Mouse (Mus musculus): ENCODE data around the gene Hmgn2. TPM values are rescaled to one million over a fixed set of nuclear protein-coding genes. Genes with fewer than 3 reads are reported as not detected.

Hmgn2 gene
- polyA plus RNA-seq (2014; fragmentation: Illumina TruSeq; extraction: RNeasy Lipid Tissue Mini Kit (QIAGEN cat#74804); ENCODE audit: low read depth, low replicate concordance), result 248 TPM

DNA sequence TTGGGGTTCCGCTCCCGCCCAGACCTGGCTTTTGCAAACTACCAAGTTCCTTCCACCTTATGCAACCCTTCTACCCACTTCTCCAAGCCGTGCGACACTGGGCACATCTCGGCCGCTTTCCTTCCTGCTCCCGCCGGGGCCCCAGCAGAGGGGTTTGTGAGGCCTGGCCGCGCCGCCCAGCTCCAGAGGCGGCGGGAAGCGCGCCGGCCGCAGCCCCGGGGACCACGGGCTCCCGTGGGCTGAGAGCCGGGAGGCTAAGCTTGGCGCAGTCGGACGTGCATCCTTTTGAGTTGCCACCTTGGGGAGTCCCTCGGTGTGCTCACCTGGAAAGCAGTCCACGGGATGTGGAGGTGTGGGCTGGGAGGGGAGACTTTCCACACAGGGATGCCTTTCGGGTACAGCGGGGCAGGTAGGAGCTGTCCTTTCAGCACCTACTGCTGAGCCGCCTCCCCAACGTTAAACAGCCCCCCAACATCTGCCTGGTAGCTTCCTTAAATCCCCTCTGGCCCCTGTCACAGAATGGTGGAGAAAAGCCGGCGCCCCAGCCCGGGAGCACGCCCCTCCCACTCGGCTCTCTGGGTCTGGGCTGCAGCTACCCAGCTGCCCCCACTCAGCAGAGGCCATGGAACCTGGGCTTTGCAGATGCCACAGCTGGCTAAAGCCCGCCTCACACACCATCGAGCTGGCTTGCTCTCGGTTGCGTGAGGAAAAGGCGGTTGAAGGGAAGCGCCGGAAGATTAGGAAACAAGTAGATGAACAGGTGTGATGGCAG lies at the start of gene Hmgn2:
Hmgn2 (minus strand) TSS at position 501 of the 772 bp plus-strand sequence.

DNA sequence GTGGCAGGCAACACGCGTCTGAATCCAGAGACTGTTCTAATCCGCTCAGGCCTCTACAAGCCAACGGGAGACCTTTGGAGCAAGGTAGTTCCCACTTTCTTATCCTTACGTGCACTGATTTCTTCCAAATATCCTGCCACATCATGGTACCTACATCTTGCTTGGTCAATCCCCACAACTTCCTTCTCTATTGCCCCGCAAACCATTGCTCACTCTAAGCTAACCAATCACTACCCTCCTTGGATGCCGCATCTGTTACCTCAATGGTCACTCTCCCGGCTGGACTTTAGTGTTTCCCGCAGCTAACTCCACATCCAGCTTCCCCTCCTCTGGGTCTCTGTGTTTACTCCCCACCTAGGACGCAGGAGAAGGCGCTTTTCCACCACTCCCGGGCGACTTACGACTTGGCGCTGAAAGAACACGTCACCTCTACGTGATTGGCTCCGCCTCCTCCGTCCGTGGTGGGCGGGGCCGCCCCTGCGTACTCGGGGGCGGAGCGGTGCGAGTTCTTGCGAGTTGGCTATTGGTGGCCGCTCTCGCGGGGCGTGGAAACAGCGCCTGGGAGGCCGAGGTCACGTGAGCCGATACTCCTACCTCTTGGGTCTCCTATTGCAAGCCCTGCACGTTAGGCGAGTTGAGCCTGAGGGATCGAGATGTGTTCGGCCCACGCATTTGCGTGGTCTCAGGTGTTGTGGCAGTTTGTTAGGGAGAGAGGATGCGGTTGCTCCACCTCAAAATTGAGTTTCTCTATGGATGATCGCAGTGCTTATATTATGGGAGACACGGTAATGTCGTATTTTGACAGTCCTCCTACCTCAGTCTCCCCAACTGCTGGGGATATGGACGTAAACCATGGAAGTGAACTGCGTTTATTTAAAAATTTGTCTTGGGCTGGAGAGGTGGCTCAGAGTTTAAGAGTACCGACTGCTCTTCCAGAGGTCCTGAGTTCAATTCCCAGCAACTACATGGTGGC lies 32.3 kb upstream of the Hmgn2 start, which contains the start of gene Dhdds:
Dhdds (minus strand) TSS at position 453 of the 973 bp plus-strand sequence.

Other genes starting within 250 kb of the Hmgn2 start
- gene Arid1a, start 211.9 kb downstream of the Hmgn2 start, polyA plus RNA-seq (2014; fragmentation: Illumina TruSeq; extraction: RNeasy Lipid Tissue Mini Kit (QIAGEN cat#74804); ENCODE audit: low read depth, low replicate concordance), result 31.7 TPM
- gene Rps6ka1, start 80.9 kb downstream of the Hmgn2 start, polyA plus RNA-seq (2014; fragmentation: Illumina TruSeq; extraction: RNeasy Lipid Tissue Mini Kit (QIAGEN cat#74804); ENCODE audit: low read depth, low replicate concordance), result 12.1 TPM
- 36.1 TPM for gene Dhdds, start 32.3 kb upstream of the Hmgn2 start, polyA plus RNA-seq (2014; fragmentation: Illumina TruSeq; extraction: RNeasy Lipid Tissue Mini Kit (QIAGEN cat#74804); ENCODE audit: low read depth, low replicate concordance)
- 0.07 TPM for gene Lin28a, start 50.2 kb upstream of the Hmgn2 start, polyA plus RNA-seq (2014; fragmentation: Illumina TruSeq; extraction: RNeasy Lipid Tissue Mini Kit (QIAGEN cat#74804); ENCODE audit: low read depth, low replicate concordance)
- gene Zfp683, start 85.2 kb upstream of the Hmgn2 start, polyA plus RNA-seq (2014; fragmentation: Illumina TruSeq; extraction: RNeasy Lipid Tissue Mini Kit (QIAGEN cat#74804); ENCODE audit: low read depth, low replicate concordance), result 0.56 TPM
- 3.0 TPM for gene Crybg2, start 92.2 kb upstream of the Hmgn2 start, polyA plus RNA-seq (2014; fragmentation: Illumina TruSeq; extraction: RNeasy Lipid Tissue Mini Kit (QIAGEN cat#74804); ENCODE audit: low read depth, low replicate concordance)
- gene Cd52, start 126.4 kb upstream of the Hmgn2 start, polyA plus RNA-seq (2014; fragmentation: Illumina TruSeq; extraction: RNeasy Lipid Tissue Mini Kit (QIAGEN cat#74804); ENCODE audit: low read depth, low replicate concordance), result 3,973 TPM
- gene Ubxn11, start 133.9 kb upstream of the Hmgn2 start, polyA plus RNA-seq (2014; fragmentation: Illumina TruSeq; extraction: RNeasy Lipid Tissue Mini Kit (QIAGEN cat#74804); ENCODE audit: low read depth, low replicate concordance), result 23.7 TPM
- gene Sh3bgrl3, start 160.1 kb upstream of the Hmgn2 start, polyA plus RNA-seq (2014; fragmentation: Illumina TruSeq; extraction: RNeasy Lipid Tissue Mini Kit (QIAGEN cat#74804); ENCODE audit: low read depth, low replicate concordance), result 448 TPM
- gene Cep85, start 218.5 kb upstream of the Hmgn2 start, polyA plus RNA-seq (2014; fragmentation: Illumina TruSeq; extraction: RNeasy Lipid Tissue Mini Kit (QIAGEN cat#74804); ENCODE audit: low read depth, low replicate concordance), result 23.1 TPM
- gene Gm7534, start 234.4 kb upstream of the Hmgn2 start, polyA plus RNA-seq (2014; fragmentation: Illumina TruSeq; extraction: RNeasy Lipid Tissue Mini Kit (QIAGEN cat#74804); ENCODE audit: low read depth, low replicate concordance), result not detected